Mouse (Mus musculus) thymus, adult 18-20 months (tissue): Measurements from ENCODE around the gene Eci1.

Experiments
- DNase-seq, 2 experiments: peaks; one replicate each; pipeline ENCODE4 v3.0.0; 2022; ENCODE audit warnings: mixed read lengths in 2 of 2

Eci1 gene

GRCm38 (mm10) chr17:24474557-24474956 is 48.1 kb downstream of the Eci1 start:
- DNase-seq = no peak

GRCm38 (mm10) chr17:24475586-24475985 is 49.1 kb downstream of the Eci1 start:
- no peak for DNase-seq

GRCm38 (mm10) chr17:24476022-24476776 is 49.8 kb downstream of the Eci1 start:
- DNase-seq = no peak

- no peak for DNase-seq
These were observed 50.9 kb downstream of the Eci1 start for GRCm38 (mm10) chr17:24477053-24477984.

GRCm38 (mm10) chr17:24477985-24478600 is 51.7 kb downstream of the Eci1 start:
- DNase-seq = no peak

- peak; percentile 91 to 92 for DNase-seq
These were observed 52.4 kb downstream of the Eci1 start, which contains the start of gene Mlst8 for GRCm38 (mm10) chr17:24478663-24479380. Gene Mlst8 (minus strand): TSS chr17:24479078.

- no peak for DNase-seq
These were observed 53.0 kb downstream of the Eci1 start for GRCm38 (mm10) chr17:24479431-24479830.

- no peak for DNase-seq
These were observed 53.9 kb downstream of the Eci1 start for GRCm38 (mm10) chr17:24480201-24480826.

- DNase-seq = no peak
These were observed 54.8 kb downstream of the Eci1 start for GRCm38 (mm10) chr17:24481027-24481815.

- DNase-seq = no peak
These were observed 57.1 kb downstream of the Eci1 start for GRCm38 (mm10) chr17:24483495-24483894.

- DNase-seq = no peak
These were observed 58.8 kb downstream of the Eci1 start for GRCm38 (mm10) chr17:24485090-24485860.

- no peak for DNase-seq
These were observed 61.8 kb downstream of the Eci1 start, which contains the start of gene Caskin1 for GRCm38 (mm10) chr17:24488186-24488661. Gene Caskin1 (plus strand): TSS chr17:24488601.

GRCm38 (mm10) chr17:24488662-24489264 is 62.3 kb downstream of the Eci1 start:
- no peak for DNase-seq
